Mouse (Mus musculus) hindbrain, embryonic 11.5 days (tissue): ENCODE data around the gene Washc3. TPM values are rescaled to one million over a fixed set of nuclear protein-coding genes. Genes with fewer than 3 reads are reported as not detected.

Experiments used
- ATAC-seq: fragments of 200-750 bp; cut with Nextera tagmentation; 2 replicates; pipeline ENCODE4 v1.8.0; 2017; ENCODE audit warnings: mild to moderate bottlenecking, moderate TSS enrichment, moderate library complexity; ENCODE audit not compliant: low FRiP score
- DNase-seq: peaks from one replicate; pipeline ENCODE4 v3.0.0-alpha.2; 2015; ENCODE audit warnings: low spot score
- H3K27ac ChIP-seq: fragments of 300-500 bp; sonication (generic); 2 replicates; pipeline ENCODE4 v1.5.1; 2014; ENCODE audit warnings: mild to moderate bottlenecking, low read depth, low read length
- H3K27me3 ChIP-seq: fragments of 300-500 bp; sonication (generic); 2 replicates; pipeline ENCODE4 v1.6.1; 2014; ENCODE audit warnings: mild to moderate bottlenecking, low read length, moderate library complexity, mixed read lengths; ENCODE audit not compliant: control insufficient read depth, insufficient read depth
- H3K36me3 ChIP-seq: fragments of 300-500 bp; sonication (generic); 2 replicates; pipeline ENCODE4 v1.6.1; 2014; ENCODE audit warnings: mild to moderate bottlenecking, low read length, moderate library complexity, mixed read lengths; ENCODE audit not compliant: control insufficient read depth, insufficient read depth
- H3K4me1 ChIP-seq: fragments of 300-500 bp; sonication (generic); replicated peaks from 2 replicates; pipeline ENCODE4 v1.6.1; 2014; ENCODE audit warnings: low read length, mixed read lengths; ENCODE audit not compliant: control insufficient read depth, insufficient read depth
- H3K4me2 ChIP-seq: fragments of 300-500 bp; sonication (generic); replicated peaks from 2 replicates; pipeline ENCODE4 v1.6.1; 2014; ENCODE audit warnings: mild to moderate bottlenecking, low read depth, low read length
- H3K4me3 ChIP-seq: fragments of 300-500 bp; sonication (generic); 2 replicates; pipeline ENCODE4 v1.5.1; 2014; ENCODE audit warnings: low read depth, low read length
- H3K9ac ChIP-seq: fragments of 300-500 bp; sonication (generic); 2 replicates; pipeline ENCODE4 v1.6.1; 2014; ENCODE audit warnings: low read depth, low read length
- H3K9me3 ChIP-seq: fragments of 300-500 bp; sonication (generic); 2 replicates; pipeline ENCODE4 v1.6.1; 2016; ENCODE audit warnings: low read length; ENCODE audit not compliant: control insufficient read depth
- WGBS: fragments of 180-500 bp; shearing (Covaris S2); extraction: QIAGEN DNeasy Blood & Tissue Kit; methylation state at CpG from one replicate; pipeline ENCODE4 v1.1.7; 2014; 5-methylcytosine and 5-hydroxymethylcytosine counted together
- polyA plus RNA-seq: library from polyadenylated mRNA; unstranded; fragments of >200 nt; fragmentation: Nextera tagmentation; extraction: Ambion mirVana; gene quantifications from 2 replicates; pipeline ENCODE4 v1.2.1, GENCODE M21; 2014

Washc3 gene
- polyA plus RNA-seq, 1 experiment from 2014 or later, result 46.0 TPM

- no peak for ATAC-seq
- no peaks in the 10 kb centered on the region for H3K9me3 ChIP-seq
- no peak overlapping the region for H3K27ac ChIP-seq
- WGBS, result 95% methylated on average over 8 of the region's 8 CpGs
- no peak for DNase-seq
- H3K4me2 ChIP-seq, result no peak overlapping the region
- H3K4me3 ChIP-seq, result no peak overlapping the region
- H3K4me1 ChIP-seq, result no peaks in the 10 kb centered on the region
- H3K27me3 ChIP-seq, result no peaks in the 10 kb centered on the region
- H3K9ac ChIP-seq, result no peak overlapping the region
- no peaks in the 10 kb centered on the region for H3K36me3 ChIP-seq
Observed at GRCm38 (mm10) chr10:88202581-88202980, 1.7 kb downstream of the Washc3 start.

GRCm38 (mm10) chr10:88203236-88203635 is 2.3 kb downstream of the Washc3 start:
- Histone ChIP-seq H3K4me1 (no peaks in the 10 kb centered on the region), H3K9ac (no peak overlapping the region), H3K27ac (no peak overlapping the region), H3K4me2 (no peak overlapping the region), H3K27me3 (no peaks in the 10 kb centered on the region), H3K4me3 (no peak overlapping the region), H3K9me3 (no peaks in the 10 kb centered on the region), H3K36me3 (no peaks in the 10 kb centered on the region)
- no peak for DNase-seq
- 90% methylated on average over 6 of the region's 6 CpGs for WGBS
- no peak for ATAC-seq

GRCm38 (mm10) chr10:88212644-88213043 is 11.8 kb downstream of the Washc3 start:
- no peaks in the 10 kb centered on the region for H3K4me1 ChIP-seq
- no peaks in the 10 kb centered on the region for H3K9me3 ChIP-seq
- H3K9ac ChIP-seq, result no peak overlapping the region
- WGBS, result 92% methylated on average over 5 of the region's 5 CpGs
- H3K27me3 ChIP-seq, result no peaks in the 10 kb centered on the region
- ATAC-seq (no peak), DNase-seq (no peak)
- H3K4me3 ChIP-seq, result no peak overlapping the region
- no peak overlapping the region for H3K4me2 ChIP-seq
- no peaks in the 10 kb centered on the region for H3K36me3 ChIP-seq
- no peak overlapping the region for H3K27ac ChIP-seq

GRCm38 (mm10) chr10:88214800-88215514 is 14.1 kb downstream of the Washc3 start:
- Histone ChIP-seq H3K4me1 (no peaks in the 10 kb centered on the region), H3K36me3 (no peaks in the 10 kb centered on the region), H3K4me3 (no peak overlapping the region), H3K9me3 (no peaks in the 10 kb centered on the region), H3K27ac (no peak overlapping the region), H3K27me3 (no peaks in the 10 kb centered on the region), H3K9ac (no peak overlapping the region), H3K4me2 (no peak overlapping the region)
- ATAC-seq, result no peak
- no peak for DNase-seq
- WGBS, result 94% methylated on average over 20 of the region's 20 CpGs

- Histone ChIP-seq H3K4me3 (no peak overlapping the region), H3K9me3 (no peaks in the 10 kb centered on the region), H3K4me1 (no peaks in the 10 kb centered on the region), H3K27me3 (no peaks in the 10 kb centered on the region), H3K9ac (no peak overlapping the region), H3K27ac (no peak overlapping the region), H3K36me3 (no peaks in the 10 kb centered on the region), H3K4me2 (no peak overlapping the region)
- DNase-seq, result no peak
- ATAC-seq, result no peak
- WGBS, result 95% methylated on average over 3 of the region's 3 CpGs
Observed at GRCm38 (mm10) chr10:88218161-88218560, 17.3 kb downstream of the Washc3 start.

- DNase-seq, result no peak
- H3K4me1 ChIP-seq, result no peaks in the 10 kb centered on the region
- H3K27ac ChIP-seq, result no peak overlapping the region
- H3K9me3 ChIP-seq, result no peaks in the 10 kb centered on the region
- no peaks in the 10 kb centered on the region for H3K36me3 ChIP-seq
- H3K9ac ChIP-seq, result no peak overlapping the region
- 91% methylated on average over 5 of the region's 5 CpGs for WGBS
- no peak for ATAC-seq
- H3K27me3 ChIP-seq, result no peaks in the 10 kb centered on the region
- H3K4me2 ChIP-seq, result no peak overlapping the region
- H3K4me3 ChIP-seq, result no peak overlapping the region
Observed at GRCm38 (mm10) chr10:88221718-88222117, 20.8 kb downstream of the Washc3 start.

- H3K27ac ChIP-seq, result no peak overlapping the region
- no peaks in the 10 kb centered on the region for H3K4me1 ChIP-seq
- no peaks in the 10 kb centered on the region for H3K27me3 ChIP-seq
- DNase-seq (no peak), ATAC-seq (no peak)
- H3K4me2 ChIP-seq, result no peak overlapping the region
- no peak overlapping the region for H3K4me3 ChIP-seq
- H3K9me3 ChIP-seq, result no peaks in the 10 kb centered on the region
- no peaks in the 10 kb centered on the region for H3K36me3 ChIP-seq
- no peak overlapping the region for H3K9ac ChIP-seq
- WGBS, result 92% methylated on average over 5 of the region's 5 CpGs
Observed at GRCm38 (mm10) chr10:88225421-88225820, 24.5 kb downstream of the Washc3 start.

- Histone ChIP-seq H3K27ac (no peak overlapping the region), H3K9ac (no peak overlapping the region), H3K4me3 (no peak overlapping the region), H3K36me3 (no peaks in the 10 kb centered on the region), H3K4me1 (no peaks in the 10 kb centered on the region), H3K27me3 (no peaks in the 10 kb centered on the region), H3K9me3 (no peaks in the 10 kb centered on the region), H3K4me2 (no peak overlapping the region)
- WGBS, result 96% methylated on average over 2 of the region's 2 CpGs
- ATAC-seq (no peak), DNase-seq (no peak)
Observed at GRCm38 (mm10) chr10:88227962-88228361, 27.1 kb downstream of the Washc3 start.

- no peak overlapping the region for H3K27ac ChIP-seq
- no peak overlapping the region for H3K9ac ChIP-seq
- H3K36me3 ChIP-seq, result no peaks in the 10 kb centered on the region
- no peak overlapping the region for H3K4me2 ChIP-seq
- H3K9me3 ChIP-seq, result no peaks in the 10 kb centered on the region
- no peak overlapping the region for H3K4me3 ChIP-seq
- WGBS, result 85% methylated on average over 8 of the region's 8 CpGs
- H3K27me3 ChIP-seq, result no peaks in the 10 kb centered on the region
- H3K4me1 ChIP-seq, result no peaks in the 10 kb centered on the region
- no peak for ATAC-seq
- no peak for DNase-seq
Observed at GRCm38 (mm10) chr10:88228521-88229017, 27.7 kb downstream of the Washc3 start.
